Mouse (Mus musculus): ENCODE results near the gene Usp31. TPM values are rescaled to one million over a fixed set of nuclear protein-coding genes. Genes with fewer than 3 reads are reported as not detected.
A peak's percentile ranks its signal among the peaks of the same experiment; 100 is the strongest.

The Usp31 gene
- polyA plus RNA-seq, 1 experiment from 2014 or later: 4.8 TPM

- WGBS: 93% methylated on average over 5 of the region's 5 CpGs
- no peak for DNase-seq (ENCODE audit: low spot score)
Measured at GRCm38 (mm10) chr7:121685140-121685984, 21.7 kb downstream of the Usp31 start.

GRCm38 (mm10) chr7:121681191-121681590 lies 25.9 kb downstream of the Usp31 start:
- Histone ChIP-seq H3K27me3 (ENCODE audit: control insufficient read depth, insufficient read depth, low read length) (no peaks in the 10 kb centered on the region), H3K4me2 (replicated peaks) (no peak overlapping the region), H3K9ac (no peak overlapping the region), H3K36me3 (replicated peaks; ENCODE audit: control insufficient read depth, insufficient read depth) (peaks cover 11% of the 10 kb centered on the region; the same call in 1 of the 2 replicates), H3K4me1 (replicated peaks; ENCODE audit: control insufficient read depth, insufficient read depth, low read length) (peaks cover 3% of the 10 kb centered on the region; the same call in 1 of the 2 replicates), H3K9me3 (ENCODE audit: control insufficient read depth, low read length) (no peaks in the 10 kb centered on the region), H3K27ac (no peak overlapping the region), H3K4me3 (replicated peaks; ENCODE audit: low read length) (no peak overlapping the region)
- no peak for ATAC-seq (ENCODE audit: low FRiP score)
- DNase-seq (ENCODE audit: low spot score): no peak

More at GRCm38 (mm10) chr7:121685140-121685984, 21.7 kb downstream of the Usp31 start:
- no peaks in the 10 kb centered on the region for H3K36me3 ChIP-seq (replicated peaks; ENCODE audit: control insufficient read depth, insufficient read depth)
- ATAC-seq (ENCODE audit: low FRiP score): no peak
- H3K4me3 ChIP-seq (replicated peaks; ENCODE audit: low read length): no peak overlapping the region
- no peaks in the 10 kb centered on the region for H3K27me3 ChIP-seq (ENCODE audit: control insufficient read depth, insufficient read depth, low read length)
- no peaks in the 10 kb centered on the region for H3K4me1 ChIP-seq (replicated peaks; ENCODE audit: control insufficient read depth, insufficient read depth, low read length)
- no peak overlapping the region for H3K27ac ChIP-seq
- no peak overlapping the region for H3K9ac ChIP-seq
- no peak overlapping the region for H3K4me2 ChIP-seq (replicated peaks)
- H3K9me3 ChIP-seq (ENCODE audit: control insufficient read depth, low read length): no peaks in the 10 kb centered on the region

DNA sequence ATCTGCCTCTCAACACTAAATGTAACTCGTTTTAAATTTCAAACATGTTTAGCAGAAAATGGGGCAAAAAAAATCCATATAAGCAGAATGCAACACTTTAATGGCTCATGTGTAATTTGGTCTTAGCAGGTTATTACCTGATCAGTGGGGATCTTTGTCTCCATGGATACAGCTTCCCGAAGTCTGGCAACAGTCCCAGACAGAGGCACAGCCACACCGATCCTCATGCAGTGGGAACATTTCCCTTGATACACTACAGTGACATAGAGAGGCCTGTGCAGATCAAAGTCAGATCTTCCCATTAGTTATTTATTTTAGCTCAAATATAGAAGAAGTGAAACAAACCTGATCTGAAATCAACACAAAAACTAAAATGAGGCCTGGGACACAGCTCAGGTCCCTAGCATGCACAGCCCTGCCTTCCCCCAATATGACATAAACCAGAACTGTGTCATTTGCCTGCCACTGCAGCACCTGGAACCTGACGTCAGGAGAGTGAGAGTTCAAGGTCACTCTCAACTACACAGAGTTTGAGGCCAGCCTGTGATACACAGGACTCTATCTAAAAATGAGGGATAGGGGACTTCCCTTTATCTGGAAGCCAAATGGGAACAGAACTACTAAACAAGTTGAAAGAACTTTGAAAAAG lies 29.8 kb downstream of the Usp31 start:
- no peak overlapping the region for H3K9ac ChIP-seq
- peak; percentile 37 for DNase-seq (ENCODE audit: low spot score)
- peaks cover 3% of the 10 kb centered on the region; the same call in 1 of the 2 replicates for H3K4me1 ChIP-seq (replicated peaks; ENCODE audit: control insufficient read depth, insufficient read depth, low read length)
- H3K27me3 ChIP-seq (ENCODE audit: control insufficient read depth, insufficient read depth, low read length): no peaks in the 10 kb centered on the region
- WGBS: 56% methylated on average over 4 of the region's 4 CpGs
- no peaks in the 10 kb centered on the region for H3K9me3 ChIP-seq (ENCODE audit: control insufficient read depth, low read length)
- H3K27ac ChIP-seq: no peak overlapping the region
- no peak overlapping the region for H3K4me3 ChIP-seq (replicated peaks; ENCODE audit: low read length)
- ATAC-seq (ENCODE audit: low FRiP score): no peak
- peaks cover 30% of the 10 kb centered on the region for H3K36me3 ChIP-seq (replicated peaks; ENCODE audit: control insufficient read depth, insufficient read depth)
- no peak overlapping the region for H3K4me2 ChIP-seq (replicated peaks)

- 88% methylated on average over 1 of the region's 1 CpGs for WGBS
- Histone ChIP-seq H3K27me3 (ENCODE audit: control insufficient read depth, insufficient read depth, low read length) (no peaks in the 10 kb centered on the region), H3K9ac (no peak overlapping the region), H3K4me1 (replicated peaks; ENCODE audit: control insufficient read depth, insufficient read depth, low read length) (no peaks in the 10 kb centered on the region), H3K4me2 (replicated peaks) (no peak overlapping the region), H3K27ac (no peak overlapping the region), H3K9me3 (ENCODE audit: control insufficient read depth, low read length) (no peaks in the 10 kb centered on the region), H3K36me3 (replicated peaks; ENCODE audit: control insufficient read depth, insufficient read depth) (peaks cover 78% of the 10 kb centered on the region), H3K4me3 (replicated peaks; ENCODE audit: low read length) (no peak overlapping the region)
- no peak for ATAC-seq (ENCODE audit: low FRiP score)
- DNase-seq (ENCODE audit: low spot score): no peak
Measured at GRCm38 (mm10) chr7:121660705-121661104, 46.3 kb downstream of the Usp31 start.

DNA sequence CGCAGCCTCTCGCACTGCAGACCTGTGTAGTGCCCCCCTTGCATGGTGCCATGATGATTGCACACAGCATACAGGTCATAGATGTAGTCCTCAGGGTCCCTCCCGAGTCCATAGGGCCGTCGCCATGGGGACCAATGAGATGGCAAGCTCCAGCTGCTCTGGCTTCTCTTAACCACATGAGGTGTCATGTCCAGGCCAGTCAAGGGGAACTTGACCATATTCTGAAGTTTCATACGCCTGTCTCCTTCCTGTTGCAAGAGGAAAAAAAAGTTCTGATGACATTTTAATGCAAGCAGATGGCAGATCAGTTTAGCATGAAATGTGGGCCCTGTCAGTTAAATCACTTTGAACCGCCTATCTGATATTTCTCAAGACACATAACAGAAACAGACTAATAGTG lies 48.2 kb downstream of the Usp31 start:
- Histone ChIP-seq H3K4me3 (replicated peaks; ENCODE audit: low read length) (no peak overlapping the region), H3K27me3 (ENCODE audit: control insufficient read depth, insufficient read depth, low read length) (no peaks in the 10 kb centered on the region), H3K4me1 (replicated peaks; ENCODE audit: control insufficient read depth, insufficient read depth, low read length) (no peaks in the 10 kb centered on the region), H3K9ac (no peak overlapping the region), H3K9me3 (ENCODE audit: control insufficient read depth, low read length) (no peaks in the 10 kb centered on the region), H3K36me3 (replicated peaks; ENCODE audit: control insufficient read depth, insufficient read depth) (peaks cover 69% of the 10 kb centered on the region), H3K4me2 (replicated peaks) (no peak overlapping the region), H3K27ac (no peak overlapping the region)
- ATAC-seq (ENCODE audit: low FRiP score): no peak
- DNase-seq (ENCODE audit: low spot score): no peak
- WGBS: 81% methylated on average over 7 of the region's 7 CpGs

DNA sequence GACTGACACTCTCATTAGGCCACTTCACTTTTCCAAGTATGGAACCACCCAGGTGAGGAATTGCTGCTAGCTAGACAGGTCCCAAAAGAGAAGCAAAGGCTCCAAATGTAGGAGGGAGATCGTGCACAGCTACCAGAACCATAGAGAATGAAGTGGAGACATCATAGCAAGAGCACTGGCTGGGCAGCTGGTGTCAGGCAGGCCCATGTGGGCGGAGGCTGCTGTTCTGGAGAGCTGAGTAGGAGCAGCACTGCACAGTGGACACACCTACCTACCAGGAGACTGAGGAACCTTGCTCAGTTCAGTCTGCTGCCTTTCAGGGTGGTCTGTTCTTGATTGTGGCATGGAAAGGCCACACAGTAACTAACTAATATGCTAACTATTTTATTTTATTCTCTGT lies 52.4 kb downstream of the Usp31 start:
- H3K27me3 ChIP-seq (ENCODE audit: control insufficient read depth, insufficient read depth, low read length): no peaks in the 10 kb centered on the region
- ATAC-seq (ENCODE audit: low FRiP score) (no peak), DNase-seq (ENCODE audit: low spot score) (no peak)
- H3K4me3 ChIP-seq (replicated peaks; ENCODE audit: low read length): no peak overlapping the region
- no peaks in the 10 kb centered on the region for H3K4me1 ChIP-seq (replicated peaks; ENCODE audit: control insufficient read depth, insufficient read depth, low read length)
- no peak overlapping the region for H3K4me2 ChIP-seq (replicated peaks)
- H3K9ac ChIP-seq: no peak overlapping the region
- no peak overlapping the region for H3K27ac ChIP-seq
- WGBS: 91% methylated on average over 2 of the region's 2 CpGs
- peaks cover 58% of the 10 kb centered on the region for H3K36me3 ChIP-seq (replicated peaks; ENCODE audit: control insufficient read depth, insufficient read depth)
- H3K9me3 ChIP-seq (ENCODE audit: control insufficient read depth, low read length): no peaks in the 10 kb centered on the region

DNA sequence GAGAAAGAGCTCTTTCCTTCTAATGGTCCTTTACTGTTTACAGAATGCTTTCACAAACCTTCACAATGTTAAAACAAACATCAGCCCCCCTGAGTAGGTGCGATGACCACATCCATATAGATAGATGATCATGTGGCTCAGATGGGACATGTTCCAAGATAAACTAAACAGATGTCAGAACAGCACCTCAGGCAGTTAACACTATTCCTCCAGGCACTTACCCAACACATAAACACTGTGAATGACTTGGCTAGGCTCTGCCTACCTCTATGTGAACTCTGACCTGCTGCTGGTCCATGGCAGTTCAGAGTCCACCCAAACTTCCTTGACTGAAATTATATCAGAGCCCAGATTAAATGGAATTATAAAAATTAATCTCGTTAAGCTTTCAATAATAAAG lies 54.4 kb downstream of the Usp31 start:
- Histone ChIP-seq H3K9me3 (ENCODE audit: control insufficient read depth, low read length) (no peaks in the 10 kb centered on the region), H3K27ac (no peak overlapping the region), H3K27me3 (ENCODE audit: control insufficient read depth, insufficient read depth, low read length) (no peaks in the 10 kb centered on the region), H3K4me3 (replicated peaks; ENCODE audit: low read length) (no peak overlapping the region), H3K4me1 (replicated peaks; ENCODE audit: control insufficient read depth, insufficient read depth, low read length) (no peaks in the 10 kb centered on the region), H3K9ac (no peak overlapping the region), H3K4me2 (replicated peaks) (no peak overlapping the region), H3K36me3 (replicated peaks; ENCODE audit: control insufficient read depth, insufficient read depth) (peaks cover 60% of the 10 kb centered on the region)
- ATAC-seq (ENCODE audit: low FRiP score): no peak
- 90% methylated on average over 2 of the region's 2 CpGs for WGBS
- DNase-seq (ENCODE audit: low spot score): no peak

GRCm38 (mm10) chr7:121650724-121651123 lies 56.3 kb downstream of the Usp31 start:
- ATAC-seq (ENCODE audit: low FRiP score): no peak
- DNase-seq (ENCODE audit: low spot score): no peak
- no peaks in the 10 kb centered on the region for H3K9me3 ChIP-seq (ENCODE audit: control insufficient read depth, low read length)
- H3K4me3 ChIP-seq (replicated peaks; ENCODE audit: low read length): no peak overlapping the region
- H3K36me3 ChIP-seq (replicated peaks; ENCODE audit: control insufficient read depth, insufficient read depth): peaks cover 67% of the 10 kb centered on the region
- WGBS: 82% methylated on average over 3 of the region's 3 CpGs
- no peak overlapping the region for H3K9ac ChIP-seq
- no peak overlapping the region for H3K4me2 ChIP-seq (replicated peaks)
- H3K4me1 ChIP-seq (replicated peaks; ENCODE audit: control insufficient read depth, insufficient read depth, low read length): no peaks in the 10 kb centered on the region
- no peak overlapping the region for H3K27ac ChIP-seq
- no peaks in the 10 kb centered on the region for H3K27me3 ChIP-seq (ENCODE audit: control insufficient read depth, insufficient read depth, low read length)

DNA sequence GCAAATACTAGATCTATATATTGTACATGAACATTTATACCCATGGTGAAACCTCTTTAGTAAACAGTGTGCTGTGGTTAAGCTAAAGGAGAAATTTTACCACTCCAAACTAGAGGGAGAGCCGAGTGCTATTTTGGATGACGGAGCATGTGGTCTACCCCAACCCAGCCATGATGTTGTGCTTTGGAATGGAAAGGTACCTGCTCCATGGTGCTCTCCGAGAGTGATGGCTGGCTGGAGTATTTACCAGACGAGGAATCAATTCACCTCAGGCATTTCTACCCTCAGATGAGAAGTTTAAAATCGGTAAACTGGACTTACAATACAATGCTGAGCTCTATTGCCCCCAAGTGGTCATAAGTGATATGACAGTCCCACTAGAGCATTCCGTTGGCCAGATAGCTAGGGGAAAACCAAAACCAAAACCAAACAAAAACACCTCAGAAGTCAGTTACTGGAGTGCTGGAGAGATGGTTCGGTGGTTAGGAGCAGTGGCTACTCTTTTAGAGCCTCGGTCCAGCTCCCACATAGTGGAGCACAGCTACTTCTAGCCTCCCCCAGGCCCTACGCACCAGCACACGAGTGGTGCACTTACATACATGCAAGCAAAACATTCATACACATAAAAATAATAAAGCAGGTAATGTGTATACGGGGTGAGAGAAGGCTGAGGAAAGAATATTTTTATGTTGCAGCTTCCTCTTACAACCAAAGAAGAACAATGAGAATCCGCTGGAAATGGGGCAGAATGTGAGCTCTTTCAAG lies 65.9 kb downstream of the Usp31 start:
- DNase-seq (ENCODE audit: low spot score) (peak; percentile 87), ATAC-seq (ENCODE audit: low FRiP score) (0 out of 2 replicates have a peak, but pooled peaks have one; percentile 21)
- Histone ChIP-seq H3K27me3 (ENCODE audit: control insufficient read depth, insufficient read depth, low read length) (no peaks in the 10 kb centered on the region), H3K4me1 (replicated peaks; ENCODE audit: control insufficient read depth, insufficient read depth, low read length) (no peaks in the 10 kb centered on the region), H3K9me3 (ENCODE audit: control insufficient read depth, low read length) (no peaks in the 10 kb centered on the region), H3K4me3 (replicated peaks; ENCODE audit: low read length) (no peak overlapping the region), H3K27ac (no peak overlapping the region), H3K4me2 (replicated peaks) (no peak overlapping the region), H3K36me3 (replicated peaks; ENCODE audit: control insufficient read depth, insufficient read depth) (peaks cover 13% of the 10 kb centered on the region; the same call in 1 of the 2 replicates), H3K9ac (no peak overlapping the region)
- WGBS: 58% methylated on average over 12 of the region's 12 CpGs
